Mouse (Mus musculus) cerebellum, adult (tissue): ENCODE measurements around the gene Smim24.

Source experiments
- ATAC-seq: cut with Nextera tagmentation; 2 replicates; pipeline ENCODE4 v1.9.2; 2017; ENCODE audit warnings: mild to moderate bottlenecking, moderate library complexity, mixed read lengths; ENCODE audit not compliant: insufficient number of reproducible peaks, low FRiP score, low TSS enrichment

Gene Smim24

DNA sequence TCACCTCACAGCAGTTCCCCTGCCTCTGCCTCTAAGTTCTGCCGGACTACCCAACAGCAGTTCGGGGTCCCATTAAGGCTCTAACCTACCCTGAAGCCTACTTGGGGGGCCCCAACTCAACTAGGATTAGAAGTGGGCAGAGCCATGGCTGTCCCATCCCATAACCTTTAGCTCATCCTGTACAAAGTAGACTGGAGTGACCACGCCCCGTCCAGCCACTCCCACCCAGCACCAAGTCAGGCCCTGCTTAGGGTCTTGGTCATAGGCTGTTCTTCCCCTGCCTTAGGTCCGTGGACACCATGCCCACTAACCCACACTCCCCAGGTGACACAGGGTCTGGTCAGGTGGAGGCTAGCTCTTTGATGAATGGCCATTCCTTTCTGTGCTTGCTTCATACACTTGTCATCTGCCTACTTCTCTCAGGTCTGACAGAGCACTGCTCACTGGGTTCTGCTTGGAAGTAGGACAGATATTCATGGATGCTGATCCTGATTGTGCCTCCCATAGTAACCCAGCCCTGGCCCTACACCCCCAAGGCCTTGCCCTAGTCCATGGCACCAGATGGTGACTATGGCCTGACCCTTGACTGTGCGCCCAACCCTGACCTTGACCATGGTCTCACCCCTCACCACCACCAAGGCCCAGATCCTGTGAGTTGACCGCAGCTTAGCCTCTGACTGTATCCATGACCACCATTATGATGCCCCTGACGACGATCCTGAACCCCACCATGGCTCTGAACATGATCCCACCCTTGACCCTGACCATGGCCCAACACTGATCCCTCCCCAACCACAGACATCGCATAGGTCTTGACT lies 26.5 kb downstream of the Smim24 start:
- ATAC-seq = no peak

DNA sequence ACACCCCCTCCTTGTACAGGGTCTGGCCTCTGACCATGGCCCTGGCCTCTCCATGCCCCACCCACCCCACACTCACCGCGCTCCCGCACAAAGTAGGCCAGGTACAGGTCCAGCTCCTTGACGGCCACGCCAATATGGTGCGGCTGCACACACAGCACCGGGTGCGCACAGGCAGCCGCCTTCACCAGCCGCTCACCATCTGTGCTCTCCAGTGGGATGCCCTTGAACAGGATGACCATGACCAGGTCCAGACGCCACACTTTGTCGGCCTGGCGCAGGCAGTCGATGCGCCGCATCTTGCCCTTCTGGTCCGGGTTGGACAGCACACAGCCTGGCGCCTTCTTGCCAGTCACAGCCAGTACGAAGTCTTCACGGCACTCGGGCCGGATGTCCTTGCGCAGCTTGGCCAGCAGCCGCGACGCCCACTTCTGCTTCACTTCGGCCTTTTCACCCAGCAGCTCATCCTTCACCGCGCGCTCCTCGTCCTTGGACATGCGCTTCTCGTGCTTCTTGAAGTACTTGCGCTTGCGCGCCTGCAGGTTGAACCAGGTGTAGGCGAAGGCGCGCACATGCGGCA lies 27.4 kb downstream of the Smim24 start:
- ATAC-seq = no peak

DNA sequence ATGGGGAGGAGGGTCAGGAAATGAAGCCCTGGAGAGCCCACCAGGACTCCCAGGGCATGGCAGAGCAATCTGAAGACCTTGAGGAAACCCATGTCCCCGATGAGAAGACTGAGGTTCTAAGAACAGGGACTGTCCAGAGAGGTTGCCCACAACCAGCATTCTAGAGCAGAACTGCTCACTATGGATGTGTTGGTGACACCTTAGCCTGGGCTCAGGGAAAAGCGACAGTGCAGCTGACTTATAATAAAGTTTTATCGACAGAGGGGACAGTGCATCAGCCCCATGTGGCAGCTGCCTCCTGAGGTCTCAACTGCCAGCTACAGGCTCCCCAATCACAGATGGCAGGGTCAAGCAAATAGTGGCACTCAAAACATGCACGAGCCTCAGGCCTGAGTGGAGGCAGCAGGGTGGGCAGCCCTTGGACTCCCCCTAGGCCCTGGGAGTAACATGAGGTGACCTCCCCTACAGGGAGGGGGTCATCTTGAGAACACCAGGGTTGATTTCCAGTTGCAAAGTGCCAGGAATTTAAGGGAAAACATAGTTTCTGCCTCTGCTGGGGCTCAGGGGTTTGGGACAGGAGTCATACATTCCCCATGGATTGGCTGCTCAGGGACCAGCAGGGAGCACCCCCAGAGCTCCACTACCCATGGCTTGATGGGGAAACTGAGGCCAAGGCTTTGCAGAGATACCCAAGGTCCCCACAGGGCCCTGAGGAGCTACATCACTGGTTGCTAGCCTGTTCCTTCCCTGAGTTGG lies 28.4 kb downstream of the Smim24 start:
- no peak for ATAC-seq

DNA sequence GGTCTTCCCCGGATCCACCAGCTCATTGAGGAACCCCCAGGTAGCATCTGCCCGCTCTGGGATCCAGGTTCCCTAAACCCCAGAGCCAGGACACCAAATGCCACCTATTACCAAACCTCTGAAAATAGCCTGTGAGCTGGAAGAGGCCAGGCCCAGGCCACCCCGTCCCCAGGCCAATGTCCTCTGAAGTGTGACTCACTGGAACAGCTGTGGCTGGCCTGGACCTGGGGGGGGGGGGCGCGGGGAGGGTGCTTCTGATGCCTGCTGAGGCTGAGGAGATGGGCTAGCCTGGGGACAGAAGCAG lies 28.9 kb downstream of the Smim24 start:
- no peak for ATAC-seq

DNA sequence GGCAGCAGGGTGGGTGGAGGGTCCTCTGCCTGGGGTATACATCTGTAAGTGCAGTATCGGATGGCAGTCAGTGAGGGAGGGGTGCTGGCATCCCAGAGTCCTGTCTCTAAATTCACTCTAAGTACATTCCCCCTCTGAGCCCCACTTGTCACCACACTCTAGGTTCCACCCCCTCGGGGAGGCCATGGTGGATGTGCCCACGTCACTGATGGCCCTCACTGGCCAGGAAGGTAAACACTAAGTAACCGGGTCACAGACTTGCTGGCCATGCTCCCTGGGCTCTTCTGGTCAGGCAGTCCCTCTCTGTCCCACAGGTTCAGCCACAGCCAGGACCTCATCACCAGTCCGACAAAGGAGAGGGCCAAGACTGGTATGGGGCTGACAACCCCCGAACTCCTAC lies 29.3 kb downstream of the Smim24 start:
- ATAC-seq = no peak

DNA sequence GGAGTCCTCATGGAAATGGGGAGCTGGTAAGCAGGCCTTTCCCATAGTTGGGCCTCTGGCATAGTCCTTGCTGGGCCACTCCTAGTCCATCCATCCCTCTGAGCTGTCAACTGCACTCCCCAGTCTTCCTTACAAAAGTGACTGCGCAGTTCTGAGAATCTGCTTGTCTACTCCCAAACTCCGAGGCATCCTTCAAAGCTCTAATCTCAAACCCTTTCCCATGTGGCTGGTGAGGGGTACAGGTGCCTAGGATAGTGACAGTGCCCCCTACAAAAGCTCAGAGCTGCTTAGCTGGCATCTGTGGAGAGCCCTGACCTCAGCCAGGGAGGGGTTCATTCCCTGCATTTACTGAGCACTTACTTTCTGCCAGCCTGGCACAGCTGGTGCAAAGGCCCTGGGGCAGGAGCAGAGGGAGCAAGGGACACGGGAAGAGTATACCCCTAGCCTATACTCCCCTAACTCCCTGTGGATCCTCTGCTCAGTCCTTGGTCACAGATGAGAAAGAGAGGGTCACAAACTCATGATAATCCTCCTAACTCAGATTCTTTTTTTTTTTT lies 29.9 kb downstream of the Smim24 start:
- ATAC-seq = no peak

DNA sequence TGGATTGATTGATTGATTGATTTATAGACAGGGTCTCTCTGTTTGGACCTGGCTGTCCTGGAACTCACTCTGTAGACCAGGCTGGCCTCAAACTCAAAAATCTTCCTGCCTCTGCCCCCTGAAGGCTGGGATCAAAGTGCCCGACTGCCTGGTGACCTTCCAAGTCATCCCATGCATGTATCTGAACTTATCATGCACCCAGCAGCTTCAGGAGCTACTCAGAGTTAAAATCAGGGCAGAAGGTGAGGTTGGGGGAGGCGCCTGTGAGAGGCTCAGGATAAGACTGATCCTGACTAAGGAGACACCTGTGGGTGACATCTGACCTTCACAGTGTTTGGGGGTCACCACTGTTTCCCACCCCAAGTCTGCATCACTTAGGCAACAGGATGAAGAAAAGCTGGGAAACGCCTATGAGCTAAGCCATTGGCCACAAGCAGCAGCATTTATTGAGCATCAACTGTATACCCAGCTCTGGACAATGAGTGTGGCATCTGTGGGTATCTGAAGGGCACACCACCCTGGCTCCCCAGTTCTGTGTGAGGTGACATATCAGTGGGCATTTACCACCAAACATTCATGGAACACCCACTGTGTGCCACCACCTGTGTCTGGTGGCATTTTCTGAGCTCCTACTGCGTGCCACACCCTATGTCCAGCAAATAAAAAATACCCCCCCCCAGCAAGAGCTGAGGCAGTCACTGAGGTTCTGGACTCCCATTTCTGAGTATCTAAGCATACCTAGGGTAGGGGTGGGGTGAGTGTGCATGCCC lies 30.8 kb downstream of the Smim24 start:
- ATAC-seq = no peak

DNA sequence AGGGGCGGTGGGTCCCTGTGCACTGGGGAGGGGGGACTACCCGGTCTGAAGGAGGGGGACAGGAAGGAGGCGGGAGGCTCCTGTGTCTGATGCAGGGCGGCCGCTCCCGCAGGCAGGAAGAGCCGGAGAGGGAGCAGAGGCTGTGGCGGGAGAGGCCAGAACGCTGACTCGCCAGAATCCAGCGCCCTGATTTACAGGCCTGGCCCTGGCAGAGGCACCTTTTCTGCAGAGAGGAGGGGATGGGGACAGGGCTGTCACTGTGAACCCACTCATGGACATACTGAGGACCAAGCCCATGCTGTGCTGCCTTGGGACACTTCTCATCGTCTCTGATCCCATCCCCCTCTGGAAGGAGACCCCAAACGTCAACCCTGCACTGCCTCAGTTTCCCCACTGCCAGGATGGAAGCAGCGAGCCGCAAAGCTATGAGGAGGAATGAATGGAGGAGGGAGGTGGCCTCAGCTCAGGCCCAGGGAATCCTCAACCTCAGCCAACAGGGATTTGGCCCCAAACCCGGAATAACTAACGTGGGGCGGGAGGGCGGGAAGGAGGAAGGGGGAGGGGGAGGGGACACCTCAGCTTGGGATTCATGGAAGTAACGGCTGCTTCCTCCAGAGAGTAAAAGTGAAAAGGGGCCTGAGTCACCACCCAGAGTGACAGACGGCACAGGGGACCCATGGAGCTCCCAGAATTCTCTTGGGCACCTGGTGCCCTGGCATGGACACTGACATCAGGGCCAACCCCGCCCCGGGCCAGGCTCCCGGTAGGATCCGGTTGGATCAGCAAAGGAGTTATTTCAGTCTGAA lies 31.6 kb downstream of the Smim24 start:
- no peak; the same call in 1 of the 2 replicates for ATAC-seq

DNA sequence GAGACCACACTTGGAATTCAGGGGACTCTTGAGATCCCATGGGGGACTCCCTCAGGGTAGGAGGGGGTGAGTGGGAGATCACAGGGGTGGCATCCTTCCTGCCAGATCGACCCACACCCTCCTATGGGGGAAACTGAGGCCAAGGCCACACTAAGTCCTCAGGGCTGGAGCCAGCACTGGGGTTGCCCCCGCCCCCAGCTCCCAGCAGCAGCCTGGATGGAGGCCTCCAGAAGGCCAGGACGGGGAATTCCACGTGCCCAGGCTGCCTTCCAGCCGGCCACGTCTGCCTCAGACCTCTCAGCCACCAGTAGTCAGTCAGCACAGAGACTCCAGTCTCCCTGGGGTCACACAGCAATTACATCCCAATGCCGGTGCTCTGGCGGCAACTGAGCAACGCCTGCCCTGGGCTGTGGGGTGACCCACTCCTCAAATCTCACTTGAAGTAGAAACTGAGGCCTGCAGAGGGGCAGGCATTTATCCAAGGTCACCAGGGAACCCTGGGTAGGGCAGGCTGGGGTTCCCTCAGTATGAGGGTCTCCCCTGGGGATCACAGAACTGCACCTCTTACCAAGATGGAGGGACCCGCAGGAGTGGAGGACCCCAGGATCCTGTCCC lies 32.5 kb downstream of the Smim24 start:
- ATAC-seq = 0 out of 2 replicates have a peak, but pooled peaks have one; percentile 8

DNA sequence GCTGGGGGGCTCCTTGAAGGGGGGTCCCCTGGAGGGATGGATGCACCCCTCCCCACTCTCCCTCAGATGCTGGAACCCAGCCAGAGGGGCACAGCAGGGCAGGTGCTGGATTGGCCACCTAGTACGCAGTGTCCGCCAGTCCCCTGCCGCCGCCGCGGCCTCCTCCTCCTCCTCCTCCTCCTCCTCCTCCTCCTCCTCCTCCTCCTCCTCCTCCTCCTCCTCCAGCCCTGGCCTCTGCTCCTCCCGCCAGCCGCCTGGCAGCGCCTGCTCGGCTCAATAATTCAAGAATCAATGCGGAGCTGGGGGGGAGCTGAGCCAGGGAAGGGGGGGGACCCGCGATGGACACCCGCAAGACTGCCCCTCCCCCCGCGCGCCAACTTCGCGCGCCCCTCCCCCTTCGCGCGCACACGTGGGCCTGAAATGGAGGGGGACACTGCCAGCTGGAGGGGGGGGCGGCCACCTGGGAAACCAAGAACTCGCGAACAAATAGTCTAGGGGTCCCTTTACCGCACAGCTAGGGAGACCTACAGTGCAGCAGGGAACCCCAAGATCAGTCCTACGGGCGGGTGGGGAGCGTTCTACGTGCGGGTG lies 33.3 kb downstream of the Smim24 start:
- ATAC-seq = no peak

DNA sequence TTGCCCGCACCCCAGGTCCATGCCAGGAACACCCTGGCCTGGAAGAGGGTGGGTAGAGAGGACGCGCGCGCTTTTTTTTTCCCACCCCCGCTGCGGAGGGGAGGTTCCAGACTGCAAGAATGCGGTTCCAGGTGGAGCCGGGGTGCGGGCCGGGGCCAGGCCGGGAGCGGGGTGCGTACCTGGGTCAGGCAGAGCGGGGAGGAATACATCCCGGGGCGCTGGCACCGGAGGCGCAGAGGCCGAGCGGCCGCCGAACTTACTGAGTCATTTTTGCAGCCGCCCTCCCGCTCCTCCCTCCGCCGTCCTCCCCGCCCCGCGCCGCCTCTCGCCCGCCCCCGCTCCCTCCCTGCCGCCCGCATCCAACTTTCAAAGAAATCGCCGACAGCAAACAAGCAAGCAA lies 34.0 kb downstream of the Smim24 start:
- ATAC-seq = no peak

DNA sequence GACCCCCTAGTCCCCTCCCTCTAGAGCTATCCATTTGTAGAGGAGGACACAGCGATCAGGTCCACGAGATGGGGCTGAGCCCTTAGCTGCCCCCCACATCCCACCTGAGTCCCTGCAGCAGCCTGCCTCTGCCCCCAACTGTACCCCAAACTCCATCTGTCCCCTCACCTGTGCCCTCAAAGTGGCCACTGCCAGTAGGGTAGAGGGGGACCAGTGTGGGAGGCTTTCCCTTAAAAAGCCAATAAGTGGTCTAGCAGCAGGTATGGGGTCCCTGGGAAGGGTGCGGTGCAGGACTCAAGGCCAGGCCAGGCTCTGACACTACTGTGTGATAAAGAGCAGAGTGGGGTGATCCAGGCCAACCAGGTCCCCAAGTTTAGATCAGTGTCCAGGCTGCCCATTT lies 34.5 kb downstream of the Smim24 start:
- ATAC-seq = no peak

DNA sequence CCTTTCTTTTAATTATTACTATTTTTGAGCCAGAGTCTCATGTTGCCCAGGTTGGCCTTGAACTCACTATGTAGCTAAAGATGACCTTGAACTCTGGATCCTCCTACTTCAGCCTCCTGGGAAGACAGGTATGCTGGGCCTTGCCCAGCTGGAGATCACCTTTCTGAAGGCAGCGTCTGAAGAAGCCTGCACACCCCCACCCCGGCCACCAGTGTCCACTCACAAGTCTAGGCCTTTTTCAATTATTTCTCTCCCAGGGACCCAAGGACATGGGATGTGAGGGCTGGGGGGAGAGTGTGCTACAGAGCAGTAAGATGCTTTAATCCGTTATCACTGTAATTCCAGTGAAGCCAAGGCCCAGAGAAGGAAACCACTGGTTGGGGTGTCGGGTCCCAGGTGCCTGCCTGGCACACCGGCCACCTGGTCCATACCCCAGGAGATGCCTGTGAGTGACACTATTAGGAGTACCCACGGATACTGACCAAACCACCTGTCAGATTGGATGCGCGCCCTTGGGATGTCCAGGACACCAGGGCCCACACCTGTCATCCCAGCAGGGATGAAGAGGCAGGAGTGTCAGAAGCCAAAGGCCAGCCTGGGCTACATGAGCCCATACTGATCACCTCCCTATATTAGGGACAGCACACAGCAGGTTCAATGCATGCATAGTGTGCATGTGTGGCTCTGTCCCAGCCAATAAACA lies 35.1 kb downstream of the Smim24 start:
- ATAC-seq = no peak

DNA sequence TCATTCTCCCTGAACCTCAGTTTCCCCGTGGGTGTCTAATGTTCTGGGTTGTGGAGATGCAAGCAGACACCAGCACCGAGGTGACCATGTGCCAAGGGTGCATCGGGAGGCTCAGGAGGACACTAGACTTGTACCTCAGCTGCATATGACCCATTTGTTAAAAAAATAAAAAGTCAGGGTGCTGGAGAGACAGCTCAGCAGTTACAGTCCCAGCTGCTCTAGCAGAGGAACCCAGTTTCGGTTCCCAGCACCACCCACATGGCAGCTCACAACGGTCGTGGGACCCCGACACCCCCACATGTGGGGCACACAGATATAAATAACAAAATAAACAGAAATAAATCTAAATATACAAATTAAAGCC lies 35.6 kb downstream of the Smim24 start:
- no peak for ATAC-seq

DNA sequence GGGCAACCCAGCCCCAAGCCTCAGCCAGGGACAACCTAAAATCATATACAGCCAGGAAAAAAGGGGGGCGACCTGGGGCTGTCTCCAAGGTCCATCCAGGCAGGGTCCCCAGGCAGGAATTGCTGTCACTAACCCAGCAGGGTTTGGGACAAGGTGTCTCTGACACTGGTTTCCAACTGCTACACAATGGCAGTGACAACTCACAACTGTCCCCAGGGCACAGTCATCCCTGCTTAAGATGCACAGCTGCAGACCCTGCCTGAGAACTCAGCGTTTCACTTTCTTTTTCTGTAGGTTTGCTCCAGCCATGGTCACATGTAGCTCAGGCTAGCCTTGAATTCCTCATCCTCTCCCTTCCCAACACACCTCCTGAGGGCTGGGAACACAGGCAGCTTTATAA lies 36.2 kb downstream of the Smim24 start:
- no peak for ATAC-seq

DNA sequence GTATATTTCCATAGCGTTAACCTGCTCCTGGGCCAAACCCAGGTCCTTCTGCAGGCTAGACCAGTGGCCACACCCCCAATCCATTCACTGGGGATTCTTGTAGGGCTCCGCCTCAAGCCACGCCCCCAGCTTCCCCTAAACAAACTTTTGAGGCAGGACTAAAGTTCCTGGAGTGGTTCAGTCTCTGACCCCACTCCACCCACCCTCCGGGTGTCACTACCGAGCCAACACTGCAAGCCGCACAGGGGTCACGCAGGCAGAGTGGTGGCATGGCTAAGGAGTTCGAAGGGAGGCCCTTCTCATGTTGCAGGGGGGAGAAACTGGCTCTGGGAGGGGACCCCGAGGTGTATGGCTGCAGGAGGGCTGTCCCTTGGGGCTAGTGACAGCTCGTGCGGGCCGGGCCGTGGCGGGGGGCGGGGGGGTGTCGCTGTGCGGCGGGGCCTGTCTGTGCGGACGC lies 36.8 kb downstream of the Smim24 start:
- no peak for ATAC-seq

DNA sequence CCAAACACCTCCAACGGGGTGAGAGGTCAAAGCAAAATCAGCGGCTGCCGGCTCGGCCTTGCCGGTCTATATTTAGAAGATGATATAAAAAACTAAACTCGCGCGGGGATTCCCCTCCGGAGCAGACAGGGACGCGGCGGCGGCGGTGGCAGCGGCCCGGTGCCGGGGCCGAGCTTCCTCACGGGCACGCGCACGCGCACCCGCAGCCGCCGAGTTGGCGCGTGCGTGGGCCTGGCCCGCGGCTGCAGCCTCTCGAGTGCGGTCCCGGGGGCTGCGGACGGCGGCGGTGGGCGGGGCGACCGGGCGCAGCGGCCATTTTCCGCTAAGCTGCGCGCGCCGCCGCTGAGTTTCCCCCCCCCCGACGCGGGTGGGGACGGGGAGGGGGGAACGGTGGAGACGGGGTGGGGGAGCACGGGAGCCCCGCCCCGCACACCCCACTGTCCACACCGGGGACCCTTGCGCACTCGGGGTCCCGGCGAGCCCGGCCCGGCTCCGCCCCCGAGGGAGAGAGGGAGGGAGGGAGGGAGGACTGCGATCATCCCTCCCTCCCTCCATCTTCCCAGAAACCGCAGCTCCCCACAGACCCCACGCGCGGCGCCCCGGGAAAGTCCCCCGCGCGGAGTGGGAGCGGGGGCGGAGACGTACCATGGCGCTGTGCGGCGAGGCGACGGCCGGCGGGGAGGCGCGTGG lies 37.4 kb downstream of the Smim24 start:
- no peak for ATAC-seq
